Mouse (Mus musculus) thymus, postnatal 25 days (tissue): ENCODE measurements around the gene Ndrg2.

Experiments used
- DNase-seq: peaks from one replicate; pipeline ENCODE4 v3.0.0; 2022

Ndrg2 gene

DNA sequence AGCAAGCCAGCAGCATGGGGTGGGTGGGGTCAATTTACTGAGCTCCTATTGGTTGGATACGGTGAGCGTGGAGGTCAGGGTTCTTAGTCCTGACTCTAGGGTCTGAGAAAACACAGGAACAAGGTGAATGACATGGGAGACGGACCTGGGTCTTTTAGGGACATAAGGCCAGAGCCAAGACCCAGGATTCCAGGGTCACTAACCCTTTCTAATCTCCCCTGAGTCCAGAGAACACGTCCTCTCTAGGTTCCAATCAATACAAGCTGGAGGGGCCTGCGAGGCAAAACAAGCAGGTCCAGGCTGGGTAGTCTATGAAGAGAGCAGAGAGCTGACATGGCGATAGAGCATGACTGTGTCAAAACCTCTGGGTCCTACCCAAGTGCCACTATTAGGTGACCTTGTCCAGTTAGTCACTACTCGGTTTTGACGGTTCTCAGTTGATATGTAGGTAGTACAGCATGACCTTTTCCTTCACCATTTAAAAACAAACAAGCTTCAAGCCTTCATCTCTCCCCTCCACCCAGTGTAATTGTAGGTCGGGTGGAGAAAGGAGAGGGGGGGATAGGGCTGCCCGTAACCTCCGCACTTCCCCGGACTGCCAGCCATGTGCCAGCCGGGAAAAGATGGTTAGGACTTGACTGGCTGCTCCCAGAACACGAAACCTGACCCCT, 1.4 kb downstream of the Ndrg2 start:
- peak; percentile 22 for DNase-seq

GRCm38 (mm10) chr14:51911301-51911700, 2.7 kb downstream of the Ndrg2 start:
- no peak for DNase-seq

- no peak for DNase-seq
Measured at GRCm38 (mm10) chr14:51906102-51906501, 7.9 kb downstream of the Ndrg2 start.

DNA sequence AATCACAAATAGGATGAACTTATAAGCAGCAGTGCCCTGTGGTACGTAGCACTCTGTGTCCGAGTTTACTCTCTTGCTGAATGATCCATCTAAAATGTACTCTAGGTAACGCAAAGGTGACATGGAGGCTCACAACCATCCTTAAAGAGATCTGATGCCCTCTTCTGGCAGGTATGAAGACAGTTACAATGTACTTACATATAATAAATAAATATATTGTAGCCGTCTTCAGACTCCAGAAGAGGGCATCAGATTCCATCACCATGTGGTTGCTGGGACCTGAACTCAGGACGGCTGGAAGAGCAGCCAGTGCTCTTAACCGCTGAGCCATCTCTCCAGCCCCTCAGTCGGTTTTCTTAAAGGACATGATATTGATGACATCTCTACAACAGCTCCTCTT, 9.3 kb downstream of the Ndrg2 start:
- DNase-seq, result peak; percentile 9

DNA sequence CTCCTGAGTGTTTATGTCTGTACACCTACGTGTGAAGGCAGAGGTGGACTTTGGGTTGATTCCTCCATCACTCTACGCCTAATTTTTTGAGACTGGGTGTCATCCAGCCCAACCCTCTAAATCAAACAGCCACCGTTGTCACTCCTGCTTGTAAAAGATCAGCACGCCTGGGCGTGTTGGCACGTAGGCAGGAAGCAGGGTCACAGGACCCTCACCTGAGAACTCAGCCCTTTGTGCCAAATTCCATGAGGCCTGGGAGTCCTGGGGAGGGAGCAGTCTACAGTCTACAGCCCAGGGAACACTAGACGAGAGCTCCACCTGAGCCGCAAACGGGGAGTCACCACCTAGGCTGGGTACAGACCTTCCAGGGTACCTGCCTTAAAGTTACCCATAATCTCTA, 10.2 kb downstream of the Ndrg2 start:
- no peak for DNase-seq

- peak; percentile 82 for DNase-seq
Measured at GRCm38 (mm10) chr14:51902806-51903710, 10.9 kb downstream of the Ndrg2 start.

DNA sequence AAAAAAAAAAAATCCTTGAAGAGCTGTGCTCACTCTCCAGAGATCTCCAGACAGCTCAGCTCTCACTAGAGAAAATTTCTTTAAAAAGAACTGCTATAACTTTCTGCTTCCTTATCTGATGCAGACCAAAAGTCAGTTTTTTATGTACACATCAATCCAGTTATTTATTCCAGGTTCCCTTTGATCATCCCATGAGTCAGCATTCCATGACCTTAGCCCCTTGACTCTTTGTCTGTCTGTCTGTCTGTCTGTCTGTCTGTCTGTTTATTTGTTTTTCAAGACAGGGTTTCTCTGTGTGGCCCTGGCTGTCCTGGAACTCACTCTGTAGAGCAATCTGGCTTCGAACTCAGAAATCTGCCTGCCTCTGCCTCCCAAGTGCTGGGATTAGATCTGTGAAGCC, 14.6 kb downstream of the Ndrg2 start:
- no peak for DNase-seq

DNA sequence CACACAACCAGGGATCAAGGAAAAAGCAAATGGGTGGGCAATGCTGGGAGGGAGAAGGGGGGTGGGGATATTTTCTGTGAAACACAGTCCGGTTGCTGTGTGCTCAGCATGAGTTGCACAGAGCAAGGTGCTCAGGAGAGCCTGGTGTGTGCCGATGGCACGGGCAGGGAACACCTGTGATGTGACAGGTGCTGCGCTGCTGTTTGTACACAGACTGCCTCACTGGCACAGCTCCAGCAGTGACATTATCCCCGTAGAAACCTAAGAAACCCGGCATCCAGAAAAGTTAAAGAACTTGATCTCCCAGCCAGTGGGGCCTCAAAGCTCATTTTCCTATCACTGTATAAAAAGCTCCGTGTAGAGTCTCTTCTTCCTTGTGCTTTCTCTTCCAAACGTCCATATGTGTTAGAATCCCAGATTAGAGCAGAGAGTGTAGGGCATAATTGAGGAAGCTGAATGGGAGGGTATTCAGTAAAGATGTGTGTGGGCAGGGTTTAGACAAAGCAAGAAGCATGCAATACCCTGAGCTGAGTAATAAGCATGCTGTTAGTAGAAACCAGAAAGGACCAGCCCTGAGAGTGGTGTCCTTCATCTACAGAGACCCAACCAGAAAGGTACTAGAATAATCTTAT, 17.3 kb downstream of the Ndrg2 start:
- DNase-seq, result no peak

- DNase-seq, result no peak
Measured at GRCm38 (mm10) chr14:51896019-51896418, 17.9 kb downstream of the Ndrg2 start.

- no peak for DNase-seq
Measured at GRCm38 (mm10) chr14:51895071-51895470, 18.9 kb downstream of the Ndrg2 start.

DNA sequence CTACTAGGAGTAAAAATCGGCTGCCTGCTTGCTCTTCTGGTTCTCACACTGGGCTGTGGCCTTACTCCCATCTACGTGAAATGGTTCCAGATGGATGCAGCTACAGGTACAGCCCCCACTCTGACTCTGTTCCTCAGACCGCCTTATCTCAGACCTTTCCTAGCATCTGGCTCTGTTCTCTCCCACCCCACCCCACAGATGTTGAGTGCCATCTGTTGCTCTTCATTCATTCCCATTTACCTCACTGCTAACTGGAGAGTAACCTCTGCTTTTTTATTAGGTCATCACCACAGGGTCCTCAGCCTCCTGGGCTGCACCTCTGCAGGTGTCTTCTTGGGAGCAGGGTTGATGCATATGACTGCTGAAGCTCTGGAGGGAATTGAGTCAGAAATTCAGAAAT, 20.1 kb downstream of the Ndrg2 start:
- DNase-seq, result no peak

GRCm38 (mm10) chr14:51893094-51893794, 20.7 kb downstream of the Ndrg2 start:
- no peak for DNase-seq

DNA sequence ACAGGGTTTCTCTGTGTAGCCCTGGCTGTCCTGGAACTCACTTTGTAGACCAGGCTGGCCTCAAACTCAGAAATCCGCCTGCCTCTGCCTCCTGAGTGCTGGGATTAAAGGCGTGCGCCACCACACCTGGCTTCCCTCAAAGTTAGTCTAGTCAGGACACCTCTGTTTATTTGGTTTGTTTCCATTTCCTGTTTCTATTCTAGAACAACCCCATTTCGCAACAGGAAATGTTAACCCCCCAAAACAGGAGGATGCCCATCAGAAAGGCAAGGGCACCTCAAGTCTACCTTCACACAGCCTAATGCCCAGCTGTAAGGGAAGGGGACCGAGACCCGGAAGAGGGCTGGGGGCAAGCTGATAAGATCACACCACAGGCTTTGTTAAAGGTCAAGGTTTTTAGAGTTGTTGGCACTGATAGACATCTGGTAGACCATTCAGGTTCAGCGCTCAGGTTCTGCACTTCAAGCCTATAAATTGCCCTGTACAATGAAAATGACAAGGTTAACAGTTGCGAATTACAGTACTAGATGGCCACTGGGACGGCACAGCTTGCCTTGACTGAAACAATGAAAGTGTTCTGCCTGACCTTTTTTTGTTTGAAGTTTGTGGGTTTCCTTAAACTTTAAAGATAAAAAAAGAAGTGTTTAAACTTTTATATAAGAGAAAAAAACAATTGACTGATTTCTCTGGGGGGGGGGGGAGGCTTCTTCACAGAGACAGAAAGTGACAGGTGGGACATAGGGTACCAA, 21.6 kb downstream of the Ndrg2 start, which contains the start of gene Slc39a2:
Gene Slc39a2, plus strand, starts transcription at position 699 of the 749 bp plus-strand sequence.
- DNase-seq, result peak; percentile 6

GRCm38 (mm10) chr14:51889833-51890232, 24.1 kb downstream of the Ndrg2 start:
- no peak for DNase-seq

- no peak for DNase-seq
Measured at GRCm38 (mm10) chr14:51886051-51886450, 27.9 kb downstream of the Ndrg2 start.

GRCm38 (mm10) chr14:51884598-51885331, 29.2 kb downstream of the Ndrg2 start, which contains the start of gene Mettl17:
Gene Mettl17 (plus strand): TSS chr14:51884842.
- DNase-seq, result peak; percentile 95

DNA sequence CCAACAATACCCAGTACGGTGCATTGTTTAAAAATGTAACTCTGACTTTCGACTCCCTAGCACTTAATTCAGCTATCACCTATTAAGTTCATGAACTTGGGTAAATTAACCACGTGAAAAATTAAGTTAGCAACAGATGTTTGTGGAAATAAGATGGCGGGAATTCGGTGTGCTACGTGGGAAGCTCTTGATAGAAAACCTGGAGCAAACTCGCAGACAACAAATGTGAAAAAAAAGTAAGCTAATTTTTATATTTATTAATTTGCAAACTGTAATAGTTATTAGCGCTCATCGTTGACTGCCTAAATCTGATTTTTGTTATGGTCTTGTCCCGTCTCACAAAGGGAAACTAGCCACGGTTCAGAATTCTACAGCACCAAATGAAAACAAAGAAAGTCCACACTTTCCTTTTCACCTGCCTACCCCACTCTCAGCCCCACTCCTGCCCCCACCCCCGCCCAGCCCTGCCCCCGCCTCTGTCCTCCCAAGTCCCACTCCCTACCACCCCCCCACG, 29.9 kb downstream of the Ndrg2 start:
- DNase-seq, result no peak

- DNase-seq, result peak; percentile 84
Measured at GRCm38 (mm10) chr14:51883527-51884030, 30.4 kb downstream of the Ndrg2 start.

GRCm38 (mm10) chr14:51877517-51877916, 36.4 kb downstream of the Ndrg2 start:
- DNase-seq, result no peak

- DNase-seq, result no peak
Measured at GRCm38 (mm10) chr14:51871741-51872140, 42.2 kb downstream of the Ndrg2 start.

DNA sequence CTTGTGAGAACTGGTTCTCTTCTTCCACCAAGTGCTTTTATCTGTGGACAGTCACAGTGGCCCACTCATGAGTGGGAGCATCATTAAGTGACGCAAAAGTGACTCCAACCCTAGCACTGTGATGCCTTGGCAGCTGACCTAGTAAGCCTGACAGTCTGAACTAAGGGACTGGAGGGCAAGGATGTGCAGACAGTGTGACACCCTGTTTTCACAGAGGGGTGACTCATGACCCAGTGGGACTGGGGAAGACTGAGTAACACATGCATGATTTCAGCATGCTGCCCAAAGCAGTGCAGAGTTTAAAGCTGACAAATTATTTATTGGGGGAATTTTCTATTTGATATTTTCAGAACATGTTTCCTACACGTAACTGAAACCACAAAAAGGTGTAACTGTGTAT, 43.2 kb downstream of the Ndrg2 start:
- no peak for DNase-seq
